Mouse (Mus musculus) myocyte (in vitro differentiated cells): ENCODE measurements around the gene Rpp40. TPM values are rescaled to one million over a fixed set of nuclear protein-coding genes. Genes with fewer than 3 reads are reported as not detected.

Experiments used
- H3K27me3 ChIP-seq: one replicate; pipeline ENCODE4 v1.6.1; 2011; ENCODE audit not compliant: control insufficient read depth, insufficient read depth, insufficient read length
- H3K36me3 ChIP-seq: one replicate; pipeline ENCODE4 v1.6.1; 2011; ENCODE audit not compliant: control insufficient read depth, insufficient read depth
- H3K4me2 ChIP-seq: one replicate; pipeline ENCODE4 v1.6.1; 2011; ENCODE audit warnings: low read depth, control low read depth
- H3K4me3 ChIP-seq: one replicate; pipeline ENCODE4 v1.5.1; 2011; ENCODE audit warnings: mild to moderate bottlenecking, control low read depth, moderate library complexity
- H3K79me2 ChIP-seq: one replicate; pipeline ENCODE4 v1.6.1; 2011; ENCODE audit not compliant: control insufficient read depth, insufficient read depth
- H3ac ChIP-seq: one replicate; pipeline ENCODE4 v1.6.1; 2011; ENCODE audit not compliant: control insufficient read depth, insufficient read length
- CEBPB ChIP-seq: IDR thresholded peaks from 2 replicates; pipeline ENCODE4 v1.6.1; 2011; ENCODE audit warnings: mild to moderate bottlenecking, moderate library complexity; ENCODE audit not compliant: poor library complexity, insufficient read depth, severe bottlenecking
- E2F4 ChIP-seq: IDR thresholded peaks from one replicate; pipeline ENCODE4 v1.6.1; 2011; ENCODE audit warnings: mild to moderate bottlenecking, control low read depth, moderate library complexity; ENCODE audit not compliant: insufficient read depth
- MAX ChIP-seq: IDR thresholded peaks from one replicate; pipeline ENCODE4 v1.6.1; 2011; ENCODE audit warnings: low read depth, mild to moderate bottlenecking, control low read depth
- MYOD1 ChIP-seq, 3 experiments: IDR thresholded peaks; one replicate each; pipeline ENCODE4 v1.6.1; 2011; ENCODE audit warnings: control low read depth in 2 of 3, low read depth in 2 of 3, mild to moderate bottlenecking in 2 of 3, moderate library complexity in 1 of 3; ENCODE audit not compliant: insufficient read length in 2 of 3, control insufficient read depth in 1 of 3
- MYOG ChIP-seq, 3 experiments: IDR thresholded peaks; one replicate each; pipeline ENCODE4 v1.6.1; 2011; ENCODE audit warnings: control low read depth in 2 of 3, low read depth in 2 of 3, mild to moderate bottlenecking in 2 of 3; ENCODE audit not compliant: insufficient read length in 2 of 3, control insufficient read depth in 1 of 3, insufficient read depth in 1 of 3
- POLR2A ChIP-seq: IDR thresholded peaks from one replicate; pipeline ENCODE4 v1.6.1; 2011; ENCODE audit warnings: low read depth, mild to moderate bottlenecking, control low read depth, moderate library complexity; ENCODE audit not compliant: insufficient read length
- POLR2AphosphoS2 ChIP-seq: IDR thresholded peaks from one replicate; pipeline ENCODE4 v1.6.1; 2011; ENCODE audit warnings: low read depth, control low read depth; ENCODE audit not compliant: insufficient read length
- REST ChIP-seq: IDR thresholded peaks from one replicate; pipeline ENCODE4 v1.6.1; 2011; ENCODE audit warnings: mild to moderate bottlenecking, control low read depth, moderate library complexity; ENCODE audit not compliant: insufficient read depth, insufficient read length
- SRF ChIP-seq: IDR thresholded peaks from one replicate; pipeline ENCODE4 v1.6.1; 2011; ENCODE audit warnings: low read depth; ENCODE audit not compliant: control insufficient read depth, insufficient read length
- TCF12 ChIP-seq: IDR thresholded peaks from one replicate; pipeline ENCODE4 v1.6.1; 2011; ENCODE audit warnings: mild to moderate bottlenecking, control low read depth; ENCODE audit not compliant: poor library complexity, insufficient read depth, severe bottlenecking
- TCF3 ChIP-seq: IDR thresholded peaks from one replicate; pipeline ENCODE4 v1.6.1; 2011; ENCODE audit warnings: low read depth, control low read depth; ENCODE audit not compliant: insufficient read length
- USF1 ChIP-seq: IDR thresholded peaks from one replicate; pipeline ENCODE4 v1.6.1; 2011; ENCODE audit warnings: low read depth, mild to moderate bottlenecking, control low read depth, moderate library complexity
- polyA plus RNA-seq: library from polyadenylated mRNA; unstranded; fragments of >200 nt; fragmentation: generic; extraction: Trizol; gene quantifications from one replicate; pipeline ENCODE4 v1.2.1, GENCODE M21; 2012; ENCODE audit warnings: missing spikeins

Rpp40 gene
- polyA plus RNA-seq, 1 experiment, result 13.6 TPM

DNA sequence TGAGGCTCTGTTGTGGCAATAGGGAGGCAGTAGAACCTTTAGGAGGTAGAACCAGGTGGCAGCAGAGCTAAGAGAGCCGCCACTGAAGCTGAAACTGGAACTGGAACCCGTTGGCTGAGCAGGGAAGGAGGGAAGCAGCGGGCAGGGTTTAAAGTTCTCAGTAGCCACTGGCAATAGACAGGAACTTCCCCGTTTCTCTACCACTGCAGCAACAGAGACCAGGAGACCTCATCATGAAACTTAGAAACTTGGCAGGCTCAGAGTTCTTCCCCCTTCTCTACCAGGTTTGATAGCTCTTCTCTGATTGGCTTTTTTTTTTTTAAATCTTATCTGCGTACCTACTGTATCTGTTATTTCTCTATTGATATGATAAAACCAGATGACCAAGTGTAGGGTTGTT is 34.8 kb upstream of the Rpp40 start:
- Histone ChIP-seq H3K36me3 (no peaks in the 10 kb centered on the region), H3ac (no peak overlapping the region), H3K27me3 (no peaks in the 10 kb centered on the region), H3K4me3 (no peak overlapping the region), H3K4me2 (no peak overlapping the region), H3K79me2 (no peaks in the 10 kb centered on the region)
- TF ChIP-seq SRF (no peak), MYOD1 (IDR thresholded peaks at IDR 0.05; ENCODE audit: control insufficient read depth in 1 of 3, insufficient read length in 2 of 3, low read depth in 2 of 3) (no peak), MAX (no peak), CEBPB (no peak), TCF12 (no peak), POLR2AphosphoS2 (no peak), MYOG (IDR thresholded peaks at IDR 0.05; ENCODE audit: control insufficient read depth in 1 of 3, insufficient read depth in 1 of 3, insufficient read length in 2 of 3, low read depth in 2 of 3) (no peak), TCF3 (no peak), E2F4 (no peak), REST (no peak), USF1 (no peak), POLR2A (no peak)

DNA sequence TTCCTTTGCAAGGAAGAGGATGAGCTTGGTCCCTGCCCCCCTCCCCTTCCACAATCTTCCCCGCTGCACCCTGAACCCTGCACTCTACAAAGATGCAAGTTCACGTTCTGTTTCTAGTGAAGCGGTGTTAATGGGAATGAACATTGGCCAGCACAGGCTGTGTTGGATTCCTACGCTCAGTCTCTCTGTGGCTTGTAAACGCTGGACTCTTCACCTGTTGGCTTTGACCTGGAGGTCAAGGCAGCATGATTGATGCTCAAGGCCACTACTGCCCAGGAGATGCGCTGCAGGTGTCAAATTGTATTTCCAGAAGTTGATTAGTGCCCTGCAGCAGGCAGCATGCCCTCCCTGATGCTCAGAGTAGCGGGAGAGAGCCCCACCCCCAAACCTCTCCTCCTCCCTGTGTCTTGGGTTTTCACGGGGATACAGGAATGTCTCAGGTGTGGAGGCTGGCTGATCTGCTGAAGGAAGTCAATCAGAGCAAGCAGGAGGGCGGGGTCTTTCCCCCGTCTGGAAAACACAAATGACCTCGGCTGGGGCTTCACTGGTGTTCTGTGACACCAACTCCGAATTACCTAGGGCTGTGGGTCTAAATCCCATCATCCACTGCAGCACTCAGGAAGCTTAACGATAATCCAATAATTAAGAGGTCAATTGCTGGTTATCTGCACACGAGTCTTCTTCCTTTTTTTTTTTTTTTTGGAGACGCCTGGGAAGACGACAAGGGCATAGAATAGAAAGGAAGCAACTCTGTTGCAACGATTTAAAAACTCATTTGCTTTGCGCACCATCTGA is 33.9 kb upstream of the Rpp40 start:
- TF ChIP-seq USF1 (no peak), POLR2AphosphoS2 (no peak), E2F4 (no peak), REST (no peak), TCF12 (no peak), TCF3 (no peak)
- no peaks in the 10 kb centered on the region for H3K36me3 ChIP-seq
- no peaks in the 10 kb centered on the region for H3K79me2 ChIP-seq
- no peak overlapping the region for H3ac ChIP-seq
- no peaks in the 10 kb centered on the region for H3K27me3 ChIP-seq
- no peak overlapping the region for H3K4me2 ChIP-seq
- no peak overlapping the region for H3K4me3 ChIP-seq

GRCm38 (mm10) chr13:35937991-35938390 is 31.8 kb upstream of the Rpp40 start:
- H3K79me2 ChIP-seq, result no peaks in the 10 kb centered on the region
- H3K4me3 ChIP-seq, result no peak overlapping the region
- H3K36me3 ChIP-seq, result no peaks in the 10 kb centered on the region
- no peak overlapping the region for H3ac ChIP-seq
- no peak overlapping the region for H3K4me2 ChIP-seq
- TF ChIP-seq POLR2A, result no peak
- no peaks in the 10 kb centered on the region for H3K27me3 ChIP-seq

- Histone ChIP-seq H3K27me3 (no peaks in the 10 kb centered on the region), H3K4me2 (no peak overlapping the region)
- no peak for TF ChIP-seq CEBPB
- TF ChIP-seq SRF, result no peak
- no peak for TF ChIP-seq POLR2A
- TF ChIP-seq MAX, result no peak
- no peak for TF ChIP-seq REST
- no peak for TF ChIP-seq POLR2AphosphoS2
- TF ChIP-seq TCF12, result no peak
- TF ChIP-seq MYOD1 (IDR thresholded peaks at IDR 0.05; ENCODE audit: control insufficient read depth in 1 of 3, insufficient read length in 2 of 3, low read depth in 2 of 3), result no peak
- TF ChIP-seq USF1, result no peak
- no peak for TF ChIP-seq TCF3
- TF ChIP-seq MYOG (IDR thresholded peaks at IDR 0.05; ENCODE audit: control insufficient read depth in 1 of 3, insufficient read depth in 1 of 3, insufficient read length in 2 of 3, low read depth in 2 of 3), result no peak
These were observed 5.3 kb upstream of the Rpp40 start for GRCm38 (mm10) chr13:35911476-35911875.

GRCm38 (mm10) chr13:35905378-35905777 is 781 bp downstream of the Rpp40 start:
- H3K79me2 ChIP-seq, result no peaks in the 10 kb centered on the region
- H3K36me3 ChIP-seq, result peaks cover 5% of the 10 kb centered on the region
- H3ac ChIP-seq, result no peak overlapping the region

More at GRCm38 (mm10) chr13:35911476-35911875, 5.3 kb upstream of the Rpp40 start:
- H3K36me3 ChIP-seq, result no peaks in the 10 kb centered on the region
- H3K79me2 ChIP-seq, result no peaks in the 10 kb centered on the region
- no peak overlapping the region for H3ac ChIP-seq
- H3K4me3 ChIP-seq, result no peak overlapping the region

More at GRCm38 (mm10) chr13:35905378-35905777, 781 bp downstream of the Rpp40 start:
- no peaks in the 10 kb centered on the region for H3K27me3 ChIP-seq
- TF ChIP-seq POLR2AphosphoS2 (no peak), E2F4 (peak; percentile 46), USF1 (no peak), MYOD1 (IDR thresholded peaks at IDR 0.05; ENCODE audit: control insufficient read depth in 1 of 3, insufficient read length in 2 of 3, low read depth in 2 of 3) (no peak)
- peak overlapping the region; percentile 66 for H3K4me2 ChIP-seq
- peak overlapping the region; percentile 45 for H3K4me3 ChIP-seq
